Mouse (Mus musculus) cerebellum, adult 2 months (tissue): ENCODE data around the gene Gas1.

Experiments
- CTCF ChIP-seq: fragments of 200-500 bp; IDR thresholded peaks from 2 replicates; pipeline ENCODE4 v1.5.1; 2011; ENCODE audit warnings: low read depth, mild to moderate bottlenecking, control low read depth, low read length, moderate library complexity, borderline replicate concordance; ENCODE audit not compliant: insufficient read depth
- POLR2A ChIP-seq: fragments of 200-500 bp; IDR thresholded peaks from 2 replicates; pipeline ENCODE4 v1.6.1; 2011; ENCODE audit warnings: low read length, control low read depth, borderline replicate concordance; ENCODE audit not compliant: insufficient read depth

DNA sequence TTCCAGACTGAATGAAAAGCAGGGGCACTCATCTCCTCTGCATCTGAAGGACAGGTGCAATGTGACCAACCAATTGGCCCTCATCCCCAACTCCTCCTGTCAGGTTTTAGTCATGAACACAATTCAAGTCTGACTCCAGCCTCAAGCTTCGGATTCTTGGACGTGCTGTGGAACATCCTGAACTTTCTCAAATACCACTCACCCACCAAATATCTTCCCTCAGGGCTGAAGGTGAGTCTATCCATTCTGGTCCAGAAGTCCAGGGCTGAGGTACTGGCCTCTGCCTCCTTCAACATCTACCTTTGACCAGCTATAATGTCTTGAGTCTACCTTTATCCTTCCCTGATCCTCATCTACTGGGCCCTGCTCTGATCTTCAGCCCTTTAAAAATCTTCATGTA, 8.1 kb downstream of the Gas1 start:
- TF ChIP-seq CTCF, result no peak
- TF ChIP-seq POLR2A, result no peak
